Mouse (Mus musculus) embryonic fibroblast, embryonic 13.5 days (primary cell): ENCODE results near the gene Hhex.

Source experiments
- CTCF ChIP-seq: IDR thresholded peaks from 2 replicates; pipeline ENCODE4 v1.5.1; 2011; ENCODE audit warnings: mild to moderate bottlenecking, control low read depth, low read length, moderate library complexity, borderline replicate concordance; ENCODE audit not compliant: insufficient read depth
- POLR2A ChIP-seq: IDR thresholded peaks from 2 replicates; pipeline ENCODE4 v1.6.1; 2011; ENCODE audit warnings: low read depth, mild to moderate bottlenecking, control low read depth, low read length, moderate library complexity

- no peak for TF ChIP-seq CTCF
- no peak for TF ChIP-seq POLR2A
These were observed 53.3 kb downstream of the Hhex start for GRCm38 (mm10) chr19:37487811-37488475.
